Mouse (Mus musculus) central nervous system, embryonic 14 days (tissue): ENCODE data around the gene Fbl. TPM values are rescaled to one million over a fixed set of nuclear protein-coding genes. Genes with fewer than 3 reads are reported as not detected.

Source experiments
- polyA plus RNA-seq: library from polyadenylated mRNA; depleted of rRNA; stranded (reverse); fragments of >200 nt; gene quantifications from 2 replicates; pipeline ENCODE4 v1.2.3, GENCODE M21; 2012; rRNA removed

The Fbl gene
- 244 and 245 TPM in 2 replicates for polyA plus RNA-seq

GRCm38 (mm10) chr7:28169489-28170422 lies at the start of gene Fbl:
Fbl (plus strand) TSS chr7:28169710.

DNA sequence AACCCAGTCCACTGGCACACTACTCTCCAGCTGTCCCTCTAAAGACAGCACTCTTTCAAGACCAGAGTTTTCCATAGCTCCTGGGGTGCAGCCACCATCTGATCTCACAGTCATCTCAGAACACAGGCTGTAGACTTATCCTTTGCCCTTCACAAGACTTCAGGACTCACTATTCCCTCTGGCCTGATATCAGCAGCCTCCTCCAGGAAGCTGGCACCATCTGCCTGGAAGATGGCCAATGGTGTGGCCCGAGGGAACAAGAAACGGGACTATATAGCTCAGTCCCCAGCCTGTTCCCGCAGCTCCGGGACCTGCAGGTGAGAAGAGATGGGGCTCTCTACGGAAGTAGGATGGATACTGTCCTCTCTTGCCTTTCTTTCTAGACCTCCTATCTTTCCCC lies 40.3 kb upstream of the Fbl start, which contains the start of gene 9530053A07Rik:
Gene 9530053A07Rik (plus strand): TSS at position 301 of the 400 bp plus-strand sequence.

DNA sequence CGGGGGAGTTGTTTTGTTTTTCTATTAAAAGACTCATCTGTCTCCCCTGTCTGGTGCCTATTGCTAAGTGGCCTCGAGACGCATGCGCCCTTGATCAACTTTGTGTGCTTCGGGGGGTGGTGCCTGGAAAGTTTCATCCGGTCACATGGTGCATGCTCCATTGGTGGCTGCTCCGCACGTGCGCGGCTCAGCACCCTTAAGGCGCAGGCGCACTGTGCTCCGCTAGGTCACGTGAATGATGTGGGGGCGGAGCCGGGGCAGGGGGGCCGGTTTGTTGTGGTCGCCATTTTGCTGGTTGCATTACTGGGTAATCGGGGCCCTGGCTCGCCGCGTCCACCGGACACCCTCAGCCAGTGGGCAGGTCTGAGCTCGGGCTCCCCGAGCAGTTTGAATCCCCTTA lies 9.7 kb downstream of the Fbl start, which contains the start of gene Dyrk1b:
Gene Dyrk1b (plus strand): TSS at position 242 of the 400 bp plus-strand sequence.

Other genes starting within 250 kb of the Fbl start
- gene Zfp974, start 240.2 kb upstream of the Fbl start, polyA plus RNA-seq: 7.6 and 8.2 TPM in 2 replicates
- 7.2 and 7.5 TPM in 2 replicates for gene Zfp780b, start 190.5 kb upstream of the Fbl start, polyA plus RNA-seq
- gene Zfp850, start 155.6 kb upstream of the Fbl start, polyA plus RNA-seq: 3.0 and 3.4 TPM in 2 replicates
- gene Psmc4, start 119.6 kb upstream of the Fbl start, polyA plus RNA-seq: 249 and 270 TPM in 2 replicates
- gene Fcgbp, start 98.5 kb upstream of the Fbl start, polyA plus RNA-seq: 0.18 and 0.24 TPM in 2 replicates
- gene 9530053A07Rik, start 40.2 kb upstream of the Fbl start, polyA plus RNA-seq: 0.04 and 0.05 TPM in 2 replicates
- 34.0 and 36.4 TPM in 2 replicates for gene Dyrk1b, start 9.8 kb downstream of the Fbl start, polyA plus RNA-seq
- gene Eid2, start 98.2 kb downstream of the Fbl start, polyA plus RNA-seq: 59.8 and 66.6 TPM in 2 replicates
- 29.6 and 37.8 TPM in 2 replicates for gene Eid2b, start 108.0 kb downstream of the Fbl start, polyA plus RNA-seq
- 0.65 and 0.87 TPM in 2 replicates for gene Selenov, start 121.5 kb downstream of the Fbl start, polyA plus RNA-seq
- gene Dll3, start 132.5 kb downstream of the Fbl start, polyA plus RNA-seq: 25.5 and 33.0 TPM in 2 replicates
- gene Timm50, start 142.4 kb downstream of the Fbl start, polyA plus RNA-seq: 99.0 and 110 TPM in 2 replicates
- 122 and 126 TPM in 2 replicates for gene Supt5, start 169.0 kb downstream of the Fbl start, polyA plus RNA-seq
- gene Rps16, start 180.9 kb downstream of the Fbl start, polyA plus RNA-seq: 1,327 and 1,353 TPM in 2 replicates
- gene Plekhg2, start 202.9 kb downstream of the Fbl start, polyA plus RNA-seq: 29.3 and 33.4 TPM in 2 replicates
- 4.3 and 6.1 TPM in 2 replicates for gene Zfp36, start 210.5 kb downstream of the Fbl start, polyA plus RNA-seq
- gene Med29, start 223.0 kb downstream of the Fbl start, polyA plus RNA-seq: 46.6 and 46.8 TPM in 2 replicates
- 111 and 114 TPM in 2 replicates for gene Paf1, start 223.2 kb downstream of the Fbl start, polyA plus RNA-seq